Mouse (Mus musculus): ENCODE data around the gene Dnajb14.
"Not testable (repeated sequence)": the region's sequence is repeated elsewhere in the genome, so short reads cannot be mapped to it uniquely, and the experiment has no call there.

Gene Dnajb14

DNA sequence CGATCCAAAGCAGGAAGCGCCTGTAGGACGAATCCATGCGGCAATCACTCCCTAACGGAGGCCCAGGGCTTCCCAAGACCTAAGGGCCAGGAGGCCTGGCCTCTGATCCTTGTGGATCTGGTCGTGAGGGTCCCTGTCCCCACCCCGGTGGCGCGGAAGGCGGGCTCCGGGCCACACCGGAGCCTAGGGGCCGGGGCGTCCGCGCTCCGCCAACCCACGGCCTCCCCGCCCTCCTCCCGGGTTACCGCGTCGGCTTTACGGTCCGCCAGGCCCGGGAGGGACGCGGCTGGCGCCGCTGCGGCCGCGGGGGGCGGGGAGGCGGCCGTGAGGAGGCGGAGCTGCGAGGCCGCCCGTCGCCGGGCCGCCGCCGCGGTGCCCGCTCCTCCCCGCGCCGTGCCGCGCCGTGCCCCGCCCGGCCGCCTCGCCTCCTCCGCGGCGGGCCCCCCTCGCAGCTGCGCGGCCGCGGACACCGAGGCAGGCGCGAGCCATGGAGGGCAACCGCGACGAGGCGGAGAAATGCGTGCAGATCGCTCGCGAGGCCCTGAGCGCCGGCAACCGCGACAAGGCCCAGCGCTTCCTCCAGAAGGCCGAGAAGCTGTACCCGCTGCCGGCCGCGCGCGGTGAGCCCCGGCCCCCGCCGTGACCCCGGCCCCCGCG is at the start of gene Dnajb14:
TSS of gene Dnajb14 (plus strand) at position 239 of the 657 bp plus-strand sequence.
- no peak for DNase-seq (ENCODE audit: low read depth, low spot score)

DNA sequence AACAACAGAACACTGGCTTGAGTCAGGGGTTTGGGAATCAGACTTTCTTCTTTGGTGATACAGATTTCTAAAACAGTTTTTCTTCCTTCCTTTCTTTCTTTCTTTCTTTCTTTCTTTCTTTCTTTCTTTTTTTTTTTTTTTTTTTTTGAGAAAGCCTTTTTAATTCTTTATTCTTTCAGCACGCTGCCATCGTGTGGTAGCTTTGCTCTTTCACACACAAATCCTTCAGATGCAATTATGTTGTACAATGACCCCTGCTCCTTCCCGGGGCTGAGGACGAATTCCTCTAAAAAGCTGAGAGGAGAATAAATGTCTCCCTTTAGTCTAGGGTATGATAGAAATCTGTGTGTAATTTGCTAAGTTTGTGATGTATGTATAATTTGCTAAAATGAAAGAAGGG is 48.8 kb upstream of the Dnajb14 start:
- DNase-seq (ENCODE audit: low read depth, low spot score) = peak; percentile 3

DNA sequence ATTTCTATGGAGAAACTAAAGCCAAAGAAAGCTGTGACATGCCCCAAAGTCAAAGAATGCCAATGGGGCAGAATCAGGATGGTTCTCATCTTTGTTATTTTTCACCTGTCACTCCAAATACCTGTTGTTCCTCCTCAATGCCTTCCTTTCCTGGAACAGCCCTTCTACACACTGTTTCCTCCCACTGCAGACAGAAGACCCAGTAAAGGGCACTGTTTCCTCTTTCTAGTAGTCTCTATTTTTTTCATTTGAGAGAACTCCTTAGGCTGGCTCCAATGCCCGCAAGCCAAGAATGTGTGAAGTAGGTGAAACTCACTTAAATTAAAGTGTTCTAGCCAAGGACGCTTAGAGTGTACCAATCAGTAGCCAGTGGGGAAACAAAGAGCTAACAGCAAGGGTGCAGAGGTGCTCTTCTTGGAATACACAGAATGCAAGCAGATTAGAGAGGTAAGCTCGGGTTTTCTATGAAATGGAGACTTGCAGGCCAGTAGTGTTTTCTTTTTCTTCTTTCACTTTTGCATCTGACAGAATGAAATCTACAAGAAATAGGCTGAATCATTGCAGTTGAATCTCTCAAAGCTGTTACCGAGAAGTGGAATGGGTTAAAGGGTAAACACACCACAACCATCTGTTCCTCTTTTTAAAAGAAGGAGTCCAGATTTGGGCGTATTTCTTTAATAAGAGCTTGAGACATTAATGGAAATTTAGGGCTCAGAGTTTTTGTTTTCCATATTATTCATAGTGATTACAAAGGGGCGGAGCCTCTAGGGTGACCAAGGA is 46.6 kb upstream of the Dnajb14 start:
- DNase-seq (ENCODE audit: low read depth, low spot score) = no peak

DNA sequence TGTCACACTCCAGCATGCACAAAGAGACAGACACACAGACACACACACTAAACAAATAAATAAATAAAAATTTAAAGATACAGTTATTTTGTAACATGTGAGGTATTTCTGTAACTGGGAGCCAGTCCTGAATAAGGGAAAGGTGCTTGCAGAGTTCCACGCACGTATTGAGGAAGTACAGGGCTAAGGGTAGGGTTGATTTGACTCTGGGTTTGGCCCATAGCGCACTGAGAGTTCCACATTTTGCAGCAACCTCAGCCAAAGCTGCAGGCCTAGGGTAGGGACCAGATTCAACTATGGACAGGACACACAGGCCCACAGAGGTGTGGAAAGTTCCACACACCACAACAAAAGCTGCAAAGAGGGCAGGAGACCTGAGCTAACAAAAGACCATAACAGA is 44.2 kb upstream of the Dnajb14 start:
- DNase-seq (ENCODE audit: low read depth, low spot score) = no peak

DNA sequence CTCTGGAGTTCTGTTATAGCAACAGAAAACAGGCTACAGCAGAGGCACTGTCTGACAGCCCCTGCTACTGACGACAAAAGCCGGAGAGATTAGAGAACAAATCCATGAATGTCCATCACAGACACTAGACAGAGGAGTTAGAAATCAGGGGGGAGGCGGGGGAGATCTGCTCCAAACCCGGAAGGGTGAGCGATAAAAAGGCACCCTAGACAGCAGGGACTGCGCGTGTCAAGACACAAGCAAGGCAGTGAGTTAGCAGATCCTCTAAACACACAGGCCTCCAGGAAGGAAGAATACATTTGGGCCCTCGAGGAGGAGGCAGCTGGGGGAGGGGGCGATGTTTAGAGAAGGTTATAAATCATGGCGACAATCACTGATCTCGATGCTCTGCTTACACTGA is 39.8 kb upstream of the Dnajb14 start:
- no peak for DNase-seq (ENCODE audit: low read depth, low spot score)

DNA sequence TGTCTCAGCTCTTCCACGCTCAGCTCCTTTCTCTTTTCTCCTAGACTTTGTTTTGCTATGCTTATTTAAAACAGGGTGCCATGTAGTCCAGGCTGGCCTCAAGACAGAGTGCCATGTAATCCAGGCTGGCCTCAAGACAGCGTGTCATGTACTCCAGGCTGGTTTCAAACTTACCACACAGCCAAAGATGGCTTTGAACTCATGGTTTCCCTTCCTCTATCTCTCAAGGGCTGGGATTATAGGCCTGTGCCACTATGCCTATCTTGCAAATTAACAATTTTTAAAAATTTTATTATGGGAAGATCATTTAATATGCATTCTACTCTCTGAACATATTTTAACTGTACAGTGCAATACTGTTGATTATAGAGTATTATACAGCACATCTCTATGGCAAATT is 36.3 kb upstream of the Dnajb14 start:
- no peak for DNase-seq (ENCODE audit: low read depth, low spot score)

DNA sequence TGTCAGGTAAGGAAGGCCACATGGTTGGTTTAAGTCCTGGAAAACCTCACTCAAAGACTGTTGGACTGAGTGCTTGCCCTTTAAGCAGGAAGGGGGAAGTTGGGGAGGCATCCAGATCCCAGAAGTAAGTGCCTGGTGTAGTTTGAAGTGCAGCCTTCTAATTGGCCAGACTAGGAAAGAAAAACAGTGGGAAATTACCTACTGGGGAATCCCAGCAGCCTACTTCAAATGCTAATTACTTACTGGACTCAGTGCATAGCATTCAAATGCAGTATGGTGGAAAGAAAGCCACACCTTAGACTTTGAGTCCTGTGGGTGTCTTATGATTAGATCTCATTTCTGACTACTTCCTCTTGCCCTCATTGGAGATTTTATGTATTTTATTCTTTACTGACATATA is 34.3 kb upstream of the Dnajb14 start:
- no peak for DNase-seq (ENCODE audit: low read depth, low spot score)

DNA sequence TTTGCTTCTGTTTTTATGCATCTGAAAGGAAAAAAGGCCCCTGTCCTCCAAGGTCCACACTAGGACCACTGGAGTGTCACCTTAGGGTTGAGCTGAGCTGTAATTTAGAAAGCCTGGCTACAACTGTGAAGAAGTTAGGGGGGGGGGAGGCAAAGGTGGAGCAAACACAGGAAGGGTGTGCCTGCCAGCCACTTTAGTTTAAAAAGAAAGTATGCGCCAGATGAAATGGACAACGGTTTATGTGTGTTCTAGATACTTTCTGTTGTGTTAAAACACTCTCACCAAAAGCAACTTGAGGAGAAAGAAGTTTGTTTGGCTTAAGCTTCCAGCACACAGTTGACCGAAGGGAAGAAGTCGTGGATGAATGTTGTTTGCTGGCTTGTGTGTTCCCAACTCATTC is 33.8 kb upstream of the Dnajb14 start:
- DNase-seq (ENCODE audit: low read depth, low spot score) = no peak

DNA sequence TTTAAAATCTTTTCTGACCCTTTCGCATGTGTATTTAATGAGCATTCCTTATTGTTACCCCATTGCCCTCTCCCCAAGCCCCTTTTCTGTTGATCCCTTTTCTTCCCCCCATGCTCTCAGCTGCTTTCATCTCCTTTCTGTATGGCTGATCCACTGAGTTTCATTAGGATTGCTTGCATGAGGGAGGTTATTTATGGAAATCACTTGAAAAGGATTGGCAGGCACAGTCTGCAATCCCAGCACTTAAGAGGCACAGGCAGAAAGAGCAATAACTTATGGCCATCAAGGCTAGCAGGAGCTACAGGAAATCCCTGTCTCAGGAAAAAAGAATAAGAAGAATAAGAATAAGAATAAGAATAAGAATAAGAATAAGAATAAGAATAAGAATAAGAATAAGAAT is 30.9 kb upstream of the Dnajb14 start:
- DNase-seq (ENCODE audit: low read depth, low spot score) = no peak

DNA sequence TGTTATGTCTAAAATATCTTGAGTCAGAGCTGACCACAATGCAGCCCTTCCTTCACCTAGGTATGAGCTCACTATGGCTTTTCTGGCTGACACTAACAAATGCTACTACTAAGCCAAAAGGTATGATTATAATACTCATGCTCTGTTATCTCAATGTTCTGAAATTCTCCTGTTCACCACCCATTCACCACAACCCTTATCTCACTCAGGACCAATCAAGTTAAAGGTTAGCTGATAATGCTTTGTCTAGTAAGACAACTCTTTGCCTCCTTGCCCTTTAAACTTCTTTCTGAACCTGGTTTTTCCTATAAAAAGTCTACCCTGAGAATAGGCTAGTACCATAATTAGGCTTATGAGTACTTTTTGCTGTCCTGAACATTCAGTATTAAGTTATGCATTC is 29.3 kb upstream of the Dnajb14 start:
- no peak for DNase-seq (ENCODE audit: low read depth, low spot score)

DNA sequence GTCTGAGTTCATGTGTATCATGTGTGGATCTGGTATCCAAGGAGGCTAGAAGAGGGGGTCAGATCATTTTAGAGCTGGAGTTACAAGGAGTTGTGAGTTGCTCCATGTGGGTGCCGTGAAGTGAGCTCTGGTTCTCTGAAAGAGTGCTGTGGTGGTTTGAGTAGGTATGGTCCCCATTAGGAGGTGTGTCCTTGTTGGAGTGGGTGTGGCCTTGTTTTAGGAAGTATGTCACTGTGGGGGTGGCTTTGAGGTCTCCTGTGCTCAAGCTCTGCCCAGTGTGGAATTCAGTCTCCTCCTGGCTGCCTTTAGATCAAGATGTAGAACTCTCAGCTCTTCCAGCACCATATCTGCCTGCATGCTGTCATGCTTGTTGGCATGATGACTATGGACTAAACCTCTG is 24.5 kb upstream of the Dnajb14 start:
- DNase-seq (ENCODE audit: low read depth, low spot score) = no peak

DNA sequence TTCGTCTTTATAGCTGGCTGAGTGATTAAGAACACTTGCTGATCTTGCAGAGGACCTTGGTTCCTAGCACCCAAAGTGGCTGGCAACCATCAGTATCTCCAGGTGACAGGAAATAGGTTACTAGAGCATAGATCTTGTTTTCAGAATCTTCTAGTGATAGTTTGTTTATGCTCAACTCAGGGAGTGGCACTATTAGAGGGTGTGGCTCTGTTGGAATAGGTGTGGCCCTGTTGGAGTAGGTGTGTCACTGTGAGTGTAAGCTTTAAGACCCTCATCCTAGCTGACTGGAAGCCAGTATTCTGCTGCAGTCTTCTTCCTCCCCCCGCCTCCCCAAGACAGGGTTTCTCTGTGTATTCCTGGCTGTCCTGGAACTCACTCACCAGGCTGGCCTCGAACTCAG is 23.2 kb upstream of the Dnajb14 start:
- no peak for DNase-seq (ENCODE audit: low read depth, low spot score)

DNA sequence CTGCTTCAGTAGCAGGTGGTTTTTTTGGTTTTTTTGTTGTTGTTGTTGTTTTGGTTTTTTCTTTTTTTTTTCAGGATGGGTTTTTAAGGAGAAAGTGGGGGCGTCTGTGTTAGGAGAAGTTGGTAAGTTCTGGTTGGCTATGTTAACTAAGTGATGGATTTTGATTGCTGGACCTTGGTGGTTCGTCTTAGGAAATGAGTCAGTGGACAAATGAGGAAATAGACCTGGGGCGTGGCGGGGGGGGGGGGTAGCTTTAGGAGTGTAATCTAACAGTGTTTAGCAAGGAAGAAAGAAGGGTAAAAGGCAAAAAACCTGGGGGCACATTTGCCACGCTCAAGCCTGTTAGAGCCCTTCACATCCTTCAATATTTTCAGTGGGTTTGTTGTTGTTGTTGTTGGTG is 20.9 kb upstream of the Dnajb14 start:
- no peak for DNase-seq (ENCODE audit: low read depth, low spot score)

DNA sequence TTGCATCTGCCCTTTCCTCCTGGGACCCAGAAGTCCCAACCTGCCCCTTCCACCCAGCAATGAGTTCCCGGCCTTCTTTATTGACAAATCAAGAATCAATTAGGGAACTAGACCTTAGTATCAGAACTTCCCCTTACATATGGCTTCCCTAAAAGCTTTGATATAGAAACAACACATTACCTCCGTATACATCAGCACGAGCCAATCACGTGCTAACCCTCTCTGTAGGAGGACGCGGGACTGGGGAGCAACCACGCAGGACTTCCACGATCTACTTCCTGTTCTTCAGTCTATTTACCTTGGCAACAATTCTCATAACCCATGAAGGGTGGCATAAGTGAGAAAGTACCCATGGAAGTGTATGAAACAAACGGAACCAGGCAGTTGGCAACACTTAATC is 19.1 kb upstream of the Dnajb14 start:
- DNase-seq (ENCODE audit: low read depth, low spot score) = no peak

DNA sequence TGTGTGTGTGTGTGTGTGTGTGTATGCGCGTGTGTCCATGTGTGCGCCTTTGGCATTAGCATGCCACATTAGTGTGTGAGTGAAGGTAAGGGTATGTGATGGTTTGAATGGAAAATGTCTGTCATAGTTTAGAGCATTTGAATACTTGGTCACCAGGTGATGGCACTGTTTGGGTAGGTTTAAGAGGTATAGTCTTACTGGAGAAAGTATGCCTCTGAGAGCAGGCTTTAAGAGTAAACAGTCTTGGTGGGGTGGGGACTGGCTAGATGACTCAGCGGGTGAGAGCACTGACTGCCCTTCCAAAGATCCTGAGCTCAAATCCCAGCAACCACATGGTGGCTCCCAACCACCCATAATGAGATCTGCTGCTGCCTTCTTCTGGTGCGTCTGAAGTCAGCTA is 17.8 kb upstream of the Dnajb14 start:
- DNase-seq (ENCODE audit: low read depth, low spot score) = no peak

DNA sequence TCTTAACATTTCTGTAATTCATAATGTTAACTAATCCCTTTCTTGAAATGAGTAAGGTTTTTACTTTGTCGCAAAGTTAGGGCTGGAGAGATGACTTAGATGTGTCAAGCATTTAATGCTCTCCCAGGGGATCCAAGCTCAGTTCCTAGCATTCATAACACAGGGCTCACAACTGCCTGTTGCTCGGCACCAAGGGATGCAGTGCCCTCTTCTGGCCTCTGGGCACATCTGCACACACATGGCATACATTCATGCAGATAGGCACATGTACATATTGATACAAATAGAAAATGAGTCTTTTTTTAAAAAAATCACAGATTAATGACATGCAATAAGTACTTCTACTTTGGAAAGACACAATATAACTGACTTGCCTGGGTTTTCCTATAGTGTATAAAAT is 16.3 kb upstream of the Dnajb14 start:
- no peak for DNase-seq (ENCODE audit: low read depth, low spot score)

DNA sequence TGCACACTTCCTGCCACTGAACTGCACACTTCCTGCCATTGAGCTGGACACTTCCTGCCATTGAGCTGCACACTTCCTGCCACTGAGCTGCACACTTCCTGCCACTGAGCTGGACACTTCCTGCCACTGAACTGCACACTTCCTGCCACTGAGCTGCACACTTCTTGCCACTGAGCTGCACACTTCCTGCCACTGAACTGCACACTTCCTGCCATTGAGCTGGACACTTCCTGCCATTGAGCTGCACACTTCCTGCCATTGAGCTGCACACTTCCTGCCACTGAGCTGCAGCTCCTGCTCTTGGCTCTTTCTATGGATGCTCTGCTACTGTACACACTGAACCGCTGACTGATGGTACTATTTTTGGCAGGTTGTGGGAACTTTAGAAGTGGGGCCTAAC is 14.5 kb upstream of the Dnajb14 start:
- not testable (repeated sequence) for DNase-seq (ENCODE audit: low read depth, low spot score)

DNA sequence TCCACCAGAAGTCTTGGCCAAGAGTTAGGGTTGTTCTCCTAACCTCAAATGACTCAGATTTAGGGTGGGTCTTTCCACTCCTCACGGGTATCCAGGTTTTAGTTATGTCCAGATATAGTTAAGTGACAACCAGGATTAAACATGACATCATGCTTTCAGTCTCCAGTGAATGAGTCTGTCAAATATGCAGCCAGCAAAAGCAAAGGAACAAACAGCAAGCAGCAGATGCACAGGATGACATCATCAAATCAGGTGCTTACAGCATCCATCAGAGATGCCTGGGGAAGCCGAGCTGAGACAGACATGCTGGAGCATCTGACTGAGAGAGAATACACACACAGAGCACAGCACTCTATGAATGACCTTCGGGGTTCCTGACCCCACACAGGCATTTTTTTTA is 12.1 kb upstream of the Dnajb14 start:
- no peak for DNase-seq (ENCODE audit: low read depth, low spot score)

DNA sequence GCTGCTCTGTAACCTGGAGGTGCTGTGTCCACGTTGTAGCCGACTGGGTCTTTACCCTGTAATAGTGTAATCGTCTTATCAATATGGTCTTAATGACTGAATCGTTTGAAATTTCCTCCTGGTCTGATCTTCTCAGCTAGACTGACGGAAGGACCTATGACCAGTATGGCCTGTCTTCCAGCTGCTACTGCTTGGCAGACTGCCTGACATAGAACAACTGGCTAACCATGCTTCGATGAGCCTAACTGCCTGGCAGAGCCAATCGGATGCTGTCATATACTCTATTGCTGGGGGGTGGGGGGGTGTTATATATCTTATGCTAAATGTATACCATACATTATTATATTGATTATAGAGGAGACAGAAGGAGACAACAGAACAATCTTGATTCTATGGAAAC is 11.4 kb upstream of the Dnajb14 start:
- no peak for DNase-seq (ENCODE audit: low read depth, low spot score)

DNA sequence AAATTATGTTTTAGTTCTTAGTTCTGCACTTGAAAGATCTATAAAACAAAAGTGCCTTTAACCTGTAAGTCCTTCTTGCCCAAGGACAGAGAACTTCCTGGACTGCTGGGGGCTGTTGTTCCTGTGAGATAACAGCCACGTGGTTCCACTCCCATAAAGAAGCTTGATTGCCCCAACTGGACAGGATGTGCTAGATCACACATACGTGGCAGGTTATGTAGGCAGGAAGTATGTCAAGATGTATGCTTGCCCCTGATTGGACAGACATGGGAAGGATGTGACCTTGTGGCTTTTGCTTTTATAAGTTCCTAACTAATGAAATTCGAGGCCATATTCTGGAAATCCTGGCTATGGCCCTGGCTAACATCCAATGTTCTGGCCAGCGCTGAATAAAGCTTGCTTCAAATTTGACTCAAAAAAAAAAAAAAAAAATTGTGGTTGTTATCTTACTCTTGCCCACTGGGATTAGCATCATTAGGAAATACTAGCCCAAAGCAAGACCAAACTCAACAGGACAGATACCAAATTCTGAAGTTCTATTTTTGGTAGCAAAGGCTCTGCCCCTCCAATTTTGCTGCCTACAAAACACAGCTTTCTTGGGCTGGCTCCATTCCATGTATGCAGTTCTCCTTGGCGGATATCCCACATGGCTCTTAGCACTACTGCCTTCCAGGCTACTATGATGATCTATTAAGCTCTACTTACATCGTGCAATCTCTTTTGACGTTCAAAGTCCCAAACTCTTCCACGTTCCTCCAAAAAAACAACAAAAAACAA is 6.9 kb upstream of the Dnajb14 start:
- no peak for DNase-seq (ENCODE audit: low read depth, low spot score)

DNA sequence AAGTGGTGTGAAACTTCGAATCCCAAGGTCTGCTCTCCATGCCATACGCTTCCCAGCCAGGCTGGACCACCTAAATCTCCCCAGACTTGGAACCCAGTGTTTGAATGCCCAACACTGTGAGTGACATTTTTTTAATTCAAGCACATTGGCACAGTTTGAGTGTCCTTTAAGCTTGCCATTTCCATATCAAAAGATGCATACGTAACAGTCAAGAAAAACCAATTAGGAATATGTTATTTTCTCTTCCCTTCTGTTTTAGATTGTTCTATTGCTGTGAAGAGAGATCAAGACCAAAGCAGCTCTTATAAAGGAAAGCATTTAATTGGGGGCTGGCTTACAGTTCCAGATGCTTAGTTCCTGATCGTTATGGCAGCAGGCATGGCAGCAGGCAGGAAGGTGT is 6.0 kb upstream of the Dnajb14 start:
- no peak for DNase-seq (ENCODE audit: low read depth, low spot score)

DNA sequence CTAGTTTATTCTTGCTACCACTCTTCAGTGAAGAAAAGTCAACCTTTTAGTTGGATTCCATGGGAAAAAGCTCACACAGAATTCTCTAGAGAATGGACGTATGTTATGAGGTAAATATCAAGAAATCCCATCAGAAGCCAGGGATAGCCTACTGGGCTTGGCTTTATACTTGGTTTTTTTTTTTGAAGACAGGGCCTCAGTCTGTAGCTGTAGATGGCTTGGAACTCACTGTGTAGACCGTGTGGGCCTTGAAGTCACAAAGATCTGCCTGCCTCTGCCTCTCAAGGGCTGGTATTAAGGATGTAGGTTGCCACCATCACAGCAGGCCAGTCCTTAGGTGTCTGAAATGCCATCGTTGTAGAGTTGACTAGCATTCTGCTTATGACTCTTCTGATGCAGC is 4.9 kb upstream of the Dnajb14 start:
- DNase-seq (ENCODE audit: low read depth, low spot score) = no peak

Data from brain, embryonic 18.5 days (tissue).